Mouse (Mus musculus): ENCODE measurements around the gene Oas1h. TPM values are rescaled to one million over a fixed set of nuclear protein-coding genes. Genes with fewer than 3 reads are reported as not detected.
"Not testable (repeated sequence)": the region's sequence is repeated elsewhere in the genome, so short reads cannot be mapped to it uniquely, and the experiment has no call there.

Gene Oas1h
- polyA plus RNA-seq, 1 experiment from 2014 or later, result not detected

DNA sequence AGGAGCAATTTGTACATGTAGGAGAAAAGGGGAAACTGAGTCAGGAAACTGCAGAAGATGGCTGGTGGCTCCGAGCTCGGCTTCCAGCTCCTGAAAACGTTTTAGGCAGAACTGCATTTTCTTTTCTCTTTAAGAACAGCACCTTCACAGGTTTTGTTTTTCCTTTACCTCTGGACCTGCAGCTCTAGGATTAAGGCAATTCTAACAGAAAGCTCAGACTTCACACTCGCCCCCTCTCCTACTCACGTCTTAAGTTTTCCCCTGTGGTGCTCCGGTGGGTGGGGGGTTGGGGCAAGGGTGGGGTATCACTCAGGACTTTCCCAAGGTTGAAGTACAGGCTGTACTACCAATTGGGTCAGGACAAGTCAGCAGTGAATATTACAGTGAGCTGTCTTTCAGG, 26.6 kb downstream of the Oas1h start:
- H3K36me3 ChIP-seq, result no peaks in the 10 kb centered on the region

DNA sequence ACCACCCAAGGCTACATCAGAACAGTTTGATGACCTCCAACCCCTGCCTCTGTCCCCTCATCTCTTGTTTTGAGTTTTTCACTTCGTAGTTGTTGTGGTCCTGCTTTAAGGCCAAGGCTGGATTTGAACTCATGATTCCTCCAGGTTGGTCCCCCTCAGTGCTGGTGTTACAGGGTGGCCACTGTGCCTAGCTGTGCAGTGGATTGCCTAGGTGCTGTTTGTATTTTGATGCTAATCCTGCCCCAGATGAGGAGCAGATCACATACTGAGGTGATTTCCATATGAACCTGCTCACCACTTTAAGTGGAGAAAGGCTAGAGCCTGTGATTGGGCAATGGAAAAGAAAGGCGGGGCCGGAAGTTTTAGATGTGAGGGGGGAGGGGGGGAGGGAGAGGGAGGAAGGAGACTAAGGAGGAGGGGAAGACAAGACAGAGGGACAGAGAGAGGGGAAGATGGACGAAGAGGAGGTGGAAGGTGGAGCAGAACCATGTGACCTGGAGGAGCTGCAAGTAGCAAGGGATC, 27.1 kb downstream of the Oas1h start:
- H3K4me3 ChIP-seq; H3K36me3 ChIP-seq; ATAC-seq (ENCODE audit: insufficient number of reproducible peaks, insufficient read depth, low FRiP score, low TSS enrichment); H3K27ac ChIP-seq; H3K9me3 ChIP-seq; H3K4me1 ChIP-seq; H3K4me2 ChIP-seq (replicated peaks); H3K9ac ChIP-seq; H3K27me3 ChIP-seq: not testable (repeated sequence)
- 48% methylated on average over 4 of the region's 4 CpGs for WGBS

More for the DNA sequence above, 26.6 kb downstream of the Oas1h start:
- no peaks in the 10 kb centered on the region for H3K4me1 ChIP-seq
- H3K9me3 ChIP-seq, result no peaks in the 10 kb centered on the region
- H3K27me3 ChIP-seq, result no peaks in the 10 kb centered on the region
- no peak for ATAC-seq (ENCODE audit: insufficient number of reproducible peaks, insufficient read depth, low FRiP score, low TSS enrichment)
- WGBS, result 49% methylated on average over 6 of the region's 6 CpGs
- no peak overlapping the region for H3K27ac ChIP-seq
- H3K4me2 ChIP-seq (replicated peaks), result no peak overlapping the region
- no peak overlapping the region for H3K4me3 ChIP-seq
- H3K9ac ChIP-seq, result no peak overlapping the region

DNA sequence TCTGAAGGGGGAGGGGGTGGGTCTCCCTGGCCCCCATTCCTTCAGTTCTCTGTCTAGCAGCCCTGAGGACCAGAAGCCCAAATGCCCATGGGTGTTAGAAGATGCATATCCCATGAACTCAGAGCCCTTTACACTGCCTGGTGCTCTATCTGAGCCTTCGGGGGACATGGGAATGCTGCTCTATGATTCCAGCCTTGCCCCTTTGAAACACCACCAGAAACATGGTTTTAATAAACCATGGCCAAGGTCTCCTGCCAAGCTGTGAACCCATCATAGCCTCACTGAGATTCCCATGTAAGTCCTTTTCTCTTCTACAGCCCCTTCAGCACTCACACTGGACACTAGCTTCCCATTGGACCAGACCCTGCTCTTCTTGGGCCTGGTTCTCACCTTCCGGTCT, 28.8 kb downstream of the Oas1h start:
- WGBS, result 72% methylated on average over 2 of the region's 2 CpGs
- Histone ChIP-seq H3K36me3 (no peaks in the 10 kb centered on the region), H3K9ac (no peak overlapping the region), H3K27me3 (no peaks in the 10 kb centered on the region), H3K4me1 (no peaks in the 10 kb centered on the region), H3K4me3 (no peak overlapping the region), H3K4me2 (replicated peaks) (no peak overlapping the region), H3K27ac (no peak overlapping the region), H3K9me3 (no peaks in the 10 kb centered on the region)
- no peak for ATAC-seq (ENCODE audit: insufficient number of reproducible peaks, insufficient read depth, low FRiP score, low TSS enrichment)

DNA sequence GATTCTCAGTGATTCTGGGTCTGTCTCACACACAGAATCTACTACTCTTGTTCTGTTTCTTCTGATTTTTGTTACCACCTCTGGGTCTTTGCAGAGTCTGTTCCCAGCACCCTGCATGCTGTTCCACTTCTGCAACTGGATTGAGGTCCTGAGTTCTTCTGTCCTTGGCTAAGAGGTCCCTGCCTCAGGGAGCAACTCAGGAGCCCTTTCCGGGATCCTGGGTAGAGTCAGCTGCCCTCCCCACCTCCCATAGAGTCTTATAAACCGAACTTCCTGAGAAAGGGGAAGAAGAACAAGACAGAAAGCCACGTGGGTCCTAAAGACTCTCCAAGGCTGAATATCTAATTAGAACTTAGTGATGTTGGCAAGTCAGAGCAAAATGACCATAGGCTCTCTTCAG, 29.8 kb downstream of the Oas1h start:
- 56% methylated on average over 3 of the region's 3 CpGs for WGBS
- H3K27me3 ChIP-seq, result no peaks in the 10 kb centered on the region
- no peak overlapping the region for H3K27ac ChIP-seq
- no peak overlapping the region for H3K4me2 ChIP-seq (replicated peaks)
- no peak overlapping the region for H3K9ac ChIP-seq
- no peaks in the 10 kb centered on the region for H3K36me3 ChIP-seq
- H3K4me1 ChIP-seq, result no peaks in the 10 kb centered on the region
- ATAC-seq (ENCODE audit: insufficient number of reproducible peaks, insufficient read depth, low FRiP score, low TSS enrichment), result no peak
- no peaks in the 10 kb centered on the region for H3K9me3 ChIP-seq
- no peak overlapping the region for H3K4me3 ChIP-seq

DNA sequence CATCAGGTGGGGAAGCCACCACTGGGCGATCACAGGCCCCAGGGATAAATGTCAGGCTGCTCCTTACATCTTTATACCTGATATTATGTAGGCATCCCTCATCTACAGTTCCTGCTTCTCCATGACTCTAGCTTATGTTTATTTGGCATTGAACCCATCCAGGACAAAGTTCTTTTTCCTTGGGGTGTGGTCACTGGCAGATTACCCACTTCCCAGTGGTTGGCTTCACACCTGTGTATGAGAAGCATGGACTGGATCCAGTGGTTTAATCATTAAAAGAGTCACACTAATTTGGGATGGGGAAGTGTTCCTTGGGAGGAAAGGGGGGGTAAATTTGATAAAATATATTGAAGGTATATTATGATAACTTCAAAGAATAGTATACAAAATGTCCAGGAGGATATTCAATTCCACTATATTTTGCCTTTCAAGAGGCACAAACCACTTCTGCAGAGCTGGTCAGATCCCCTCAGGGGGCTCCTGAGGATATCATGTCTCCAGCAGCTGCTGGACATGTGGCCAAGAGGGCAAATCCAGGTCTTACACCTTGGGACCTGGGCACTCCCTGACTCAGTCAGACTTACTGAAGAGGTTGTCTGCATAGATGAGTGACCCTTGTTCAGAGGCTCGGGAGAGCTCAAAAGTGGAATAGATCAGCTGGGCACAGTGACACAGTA, 30.5 kb downstream of the Oas1h start:
- H3K27me3 ChIP-seq; H3K36me3 ChIP-seq; H3K9ac ChIP-seq; H3K4me1 ChIP-seq; H3K4me3 ChIP-seq; ATAC-seq (ENCODE audit: insufficient number of reproducible peaks, insufficient read depth, low FRiP score, low TSS enrichment); H3K27ac ChIP-seq; H3K9me3 ChIP-seq; H3K4me2 ChIP-seq (replicated peaks): not testable (repeated sequence)
- 63% methylated on average over 2 of the region's 2 CpGs for WGBS

DNA sequence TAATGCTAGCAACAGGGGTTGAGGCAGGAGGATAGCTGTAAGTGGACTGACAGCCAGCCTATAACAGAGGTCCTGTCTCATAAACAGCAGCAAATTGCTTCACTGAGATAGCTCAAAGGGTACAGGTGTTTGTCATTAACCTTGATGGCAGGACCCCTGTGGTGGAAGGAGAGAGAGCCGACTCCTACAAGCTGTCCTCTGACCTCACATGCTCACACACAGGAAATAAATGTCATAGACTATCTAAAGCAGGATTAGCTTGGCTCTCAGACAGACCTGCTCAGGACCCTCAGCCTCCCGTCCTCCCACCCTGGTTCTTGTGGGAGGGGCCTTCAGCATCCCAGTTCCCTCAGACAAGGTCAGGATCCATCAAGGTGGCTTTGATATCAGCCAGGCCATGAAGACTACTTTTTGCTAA, 31.0 kb downstream of the Oas1h start:
- 27% methylated on average over 2 of the region's 2 CpGs for WGBS
- ATAC-seq (ENCODE audit: insufficient number of reproducible peaks, insufficient read depth, low FRiP score, low TSS enrichment), result no peak
- Histone ChIP-seq H3K9ac (no peak overlapping the region), H3K9me3 (no peaks in the 10 kb centered on the region), H3K27ac (no peak overlapping the region), H3K27me3 (no peaks in the 10 kb centered on the region), H3K36me3 (no peaks in the 10 kb centered on the region), H3K4me1 (no peaks in the 10 kb centered on the region), H3K4me2 (replicated peaks) (no peak overlapping the region), H3K4me3 (no peak overlapping the region)

DNA sequence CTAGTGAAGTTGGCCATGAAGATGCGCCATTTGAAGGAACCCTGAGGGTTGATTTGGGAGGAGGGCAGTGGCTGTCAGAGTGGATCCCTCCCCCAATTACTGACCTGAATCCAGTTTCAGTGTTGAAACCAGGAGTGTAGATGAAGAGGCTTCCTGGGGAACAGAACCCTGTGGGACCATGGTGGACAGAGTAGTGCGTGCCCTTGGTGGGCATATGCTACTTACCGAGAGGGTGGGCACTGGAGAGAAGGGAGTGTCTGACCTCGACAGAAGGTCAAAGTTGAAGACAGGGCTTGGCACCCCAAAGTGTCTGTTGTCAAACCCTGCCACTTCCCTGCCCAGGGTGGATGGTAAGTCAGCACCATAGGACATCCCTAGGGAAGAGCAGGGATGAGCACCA, 32.6 kb downstream of the Oas1h start:
- H3K9me3 ChIP-seq; H3K27ac ChIP-seq; H3K36me3 ChIP-seq; ATAC-seq (ENCODE audit: insufficient number of reproducible peaks, insufficient read depth, low FRiP score, low TSS enrichment); H3K4me3 ChIP-seq; H3K4me1 ChIP-seq; H3K27me3 ChIP-seq; H3K4me2 ChIP-seq (replicated peaks); H3K9ac ChIP-seq: not testable (repeated sequence)
- WGBS, result 93% methylated on average over 4 of the region's 4 CpGs

DNA sequence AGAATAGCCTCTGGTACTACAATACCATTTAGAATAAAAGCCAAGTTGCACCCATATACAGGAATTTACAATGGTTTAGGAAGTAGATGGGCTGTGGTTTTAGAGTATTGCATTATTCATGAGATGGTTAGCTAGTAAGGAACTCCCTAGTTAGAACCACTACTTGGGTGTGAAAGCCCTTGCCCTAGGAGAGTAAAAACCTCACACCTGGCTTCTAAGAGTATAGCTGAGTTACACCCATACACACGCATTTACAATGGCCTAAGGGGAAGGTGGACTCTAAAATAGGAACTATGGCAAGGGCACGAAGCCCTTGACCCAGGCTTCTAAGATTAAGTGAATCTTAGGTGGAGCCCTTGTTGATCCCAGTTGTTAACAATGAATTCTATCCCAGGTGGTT, 33.5 kb downstream of the Oas1h start:
- not testable (repeated sequence) for H3K27ac ChIP-seq; H3K36me3 ChIP-seq; H3K27me3 ChIP-seq; ATAC-seq (ENCODE audit: insufficient number of reproducible peaks, insufficient read depth, low FRiP score, low TSS enrichment); H3K4me2 ChIP-seq (replicated peaks); H3K4me1 ChIP-seq; H3K9ac ChIP-seq; H3K9me3 ChIP-seq; H3K4me3 ChIP-seq
- WGBS, result 76% methylated on average over 2 of the region's 2 CpGs

DNA sequence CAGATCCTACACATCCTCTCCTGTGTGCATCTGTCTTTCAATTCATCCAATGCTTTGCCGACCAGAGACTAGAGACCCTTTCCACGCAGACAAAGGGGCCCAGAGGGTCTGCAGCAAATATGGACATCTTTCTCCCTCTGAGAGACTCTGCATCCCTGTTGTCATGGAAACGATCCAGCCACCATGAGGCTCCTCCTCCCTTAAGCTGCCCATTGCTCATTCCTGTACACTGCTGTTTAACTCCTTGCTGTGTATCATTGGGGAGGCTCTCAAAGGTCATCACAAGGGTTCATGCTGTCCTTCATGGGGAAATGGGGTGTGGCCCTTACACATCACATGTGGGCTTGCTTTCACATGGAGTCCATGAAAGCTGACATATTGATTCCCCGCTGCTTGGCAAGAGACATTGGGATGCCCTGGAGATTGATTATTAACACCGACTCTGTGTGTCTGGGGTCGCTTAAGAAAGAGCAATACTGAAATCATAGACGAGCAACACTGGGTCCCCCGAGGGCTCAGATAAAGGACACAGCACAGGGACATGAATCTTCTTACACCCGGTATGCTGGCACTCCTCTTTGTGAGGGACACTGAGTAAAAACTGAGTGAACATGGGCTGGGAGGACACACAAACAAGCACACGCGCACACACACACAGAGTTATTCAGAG, 34.1 kb downstream of the Oas1h start:
- Histone ChIP-seq H3K27me3 (no peaks in the 10 kb centered on the region), H3K9me3 (no peaks in the 10 kb centered on the region), H3K4me3 (no peak overlapping the region), H3K27ac (no peak overlapping the region), H3K4me2 (replicated peaks) (no peak overlapping the region), H3K36me3 (no peaks in the 10 kb centered on the region), H3K9ac (no peak overlapping the region), H3K4me1 (no peaks in the 10 kb centered on the region)
- 84% methylated on average over 11 of the region's 11 CpGs for WGBS
- ATAC-seq (ENCODE audit: insufficient number of reproducible peaks, insufficient read depth, low FRiP score, low TSS enrichment), result no peak

DNA sequence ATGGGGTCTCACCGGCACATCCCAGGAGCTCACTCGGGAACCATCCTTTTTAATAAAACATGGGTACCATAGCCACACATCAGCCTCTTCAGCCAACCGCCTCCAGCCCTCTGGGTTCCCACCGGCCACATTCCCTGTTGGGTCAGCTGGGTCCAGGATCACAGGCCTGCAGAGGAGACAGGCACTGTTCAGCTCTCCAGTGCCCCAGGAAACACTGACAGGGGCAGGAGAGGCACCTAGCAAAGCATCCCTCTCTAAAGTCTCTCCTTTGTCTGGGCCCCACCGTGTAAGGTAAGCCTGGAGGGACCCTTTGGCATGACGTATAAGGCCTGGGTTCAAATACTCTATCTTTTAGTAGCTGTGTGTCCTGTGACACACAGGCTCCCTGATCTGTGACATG, 37.1 kb downstream of the Oas1h start:
- Histone ChIP-seq H3K27me3 (no peaks in the 10 kb centered on the region), H3K9me3 (no peaks in the 10 kb centered on the region)
- ATAC-seq (ENCODE audit: insufficient number of reproducible peaks, insufficient read depth, low FRiP score, low TSS enrichment), result no peak

DNA sequence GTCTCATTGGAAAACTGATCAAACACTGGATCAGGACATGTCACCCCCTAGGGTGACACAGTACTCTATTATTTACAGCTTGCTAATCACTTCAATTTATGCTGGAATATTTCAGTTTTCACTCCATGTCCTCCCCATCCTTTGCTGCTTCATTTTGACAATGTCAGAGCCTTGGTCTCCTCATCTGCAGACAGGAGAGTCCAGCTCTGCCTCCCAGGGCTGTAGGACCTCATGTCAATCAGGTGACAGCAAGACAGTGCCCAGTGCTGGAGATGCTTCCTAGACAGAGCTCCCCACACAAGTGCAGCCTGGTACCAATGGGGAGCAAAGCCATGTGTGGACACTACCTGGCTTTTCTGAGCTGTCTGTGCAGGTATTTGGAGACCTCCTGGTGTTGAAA, 37.5 kb downstream of the Oas1h start:
- Histone ChIP-seq H3K4me3 (no peak overlapping the region), H3K9ac (no peak overlapping the region), H3K27me3 (no peaks in the 10 kb centered on the region), H3K9me3 (no peaks in the 10 kb centered on the region), H3K27ac (no peak overlapping the region), H3K4me2 (replicated peaks) (no peak overlapping the region), H3K4me1 (no peaks in the 10 kb centered on the region), H3K36me3 (no peaks in the 10 kb centered on the region)
- ATAC-seq (ENCODE audit: insufficient number of reproducible peaks, insufficient read depth, low FRiP score, low TSS enrichment), result no peak

More for the DNA sequence above, 37.1 kb downstream of the Oas1h start:
- Histone ChIP-seq H3K4me1 (no peaks in the 10 kb centered on the region), H3K4me3 (no peak overlapping the region), H3K36me3 (no peaks in the 10 kb centered on the region), H3K4me2 (replicated peaks) (no peak overlapping the region), H3K9ac (no peak overlapping the region), H3K27ac (no peak overlapping the region)
- WGBS, result 91% methylated on average over 6 of the region's 6 CpGs

DNA sequence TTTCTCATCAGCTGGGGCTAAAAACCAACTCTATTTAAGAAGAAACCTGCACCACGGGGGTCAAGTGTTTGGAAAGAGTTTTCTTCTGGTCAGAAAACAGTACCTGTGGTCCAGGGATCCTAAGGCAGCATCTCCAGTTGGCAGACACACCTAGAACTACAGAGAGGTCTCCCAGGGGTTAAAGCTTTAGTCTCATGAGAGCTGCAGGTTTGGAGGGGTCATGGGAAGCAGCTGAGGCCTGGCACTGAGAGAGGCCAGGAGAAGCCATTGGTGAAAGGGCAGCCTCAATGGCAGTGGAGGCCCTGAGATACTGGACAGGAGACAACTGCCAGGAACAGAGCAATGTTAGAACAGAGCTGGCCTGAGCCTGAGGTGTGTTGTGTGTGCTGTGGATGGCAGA, 39.4 kb downstream of the Oas1h start:
- no peak for ATAC-seq (ENCODE audit: insufficient number of reproducible peaks, insufficient read depth, low FRiP score, low TSS enrichment)
- no peak overlapping the region for H3K9ac ChIP-seq
- no peak overlapping the region for H3K4me2 ChIP-seq (replicated peaks)
- 68% methylated on average over 1 of the region's 1 CpGs for WGBS
- H3K4me3 ChIP-seq, result no peak overlapping the region
- no peaks in the 10 kb centered on the region for H3K36me3 ChIP-seq
- no peaks in the 10 kb centered on the region for H3K4me1 ChIP-seq
- no peaks in the 10 kb centered on the region for H3K27me3 ChIP-seq
- no peaks in the 10 kb centered on the region for H3K9me3 ChIP-seq
- H3K27ac ChIP-seq, result no peak overlapping the region

Measured in embryonic facial prominence, embryonic 12.5 days (tissue).